Mouse (Mus musculus): ENCODE measurements around the gene Rarres1.

Rarres1 gene

DNA sequence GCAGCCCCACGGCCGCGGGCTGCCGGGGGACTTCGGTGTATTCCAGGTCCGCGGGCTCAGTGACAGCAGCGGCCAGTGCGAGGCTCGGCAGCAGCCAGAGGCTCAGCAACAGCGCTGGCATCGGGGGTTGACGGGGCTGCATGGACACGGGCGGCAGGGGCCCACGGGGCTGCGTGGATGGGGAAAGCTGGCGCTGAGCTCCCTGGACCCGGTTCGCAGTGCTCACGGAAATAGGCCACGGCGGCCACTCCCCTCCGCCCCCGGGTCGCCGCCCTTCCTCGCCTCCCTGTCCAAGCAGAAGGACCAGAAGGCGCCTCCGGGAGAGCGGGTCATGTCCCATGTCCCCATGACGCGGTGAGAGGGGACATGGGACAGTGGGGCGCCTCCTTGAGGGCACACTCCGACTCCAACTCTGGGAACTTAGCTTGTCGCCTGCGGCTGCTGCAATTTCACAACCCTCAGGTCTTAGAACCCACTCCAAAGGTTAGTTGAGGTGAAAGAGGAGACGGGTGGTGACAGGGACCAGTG lies at the start of gene Rarres1:
Gene Rarres1, minus strand, starts transcription at position 250 of the 528 bp plus-strand sequence.
- DNase-seq (ENCODE audit: low spot score): peak; percentile 7

- DNase-seq (ENCODE audit: low spot score): no peak
Measured at GRCm38 (mm10) chr3:67564731-67565357, 49.5 kb upstream of the Rarres1 start.

GRCm38 (mm10) chr3:67557718-67558354 lies 42.5 kb upstream of the Rarres1 start:
- DNase-seq (ENCODE audit: low spot score): no peak

DNA sequence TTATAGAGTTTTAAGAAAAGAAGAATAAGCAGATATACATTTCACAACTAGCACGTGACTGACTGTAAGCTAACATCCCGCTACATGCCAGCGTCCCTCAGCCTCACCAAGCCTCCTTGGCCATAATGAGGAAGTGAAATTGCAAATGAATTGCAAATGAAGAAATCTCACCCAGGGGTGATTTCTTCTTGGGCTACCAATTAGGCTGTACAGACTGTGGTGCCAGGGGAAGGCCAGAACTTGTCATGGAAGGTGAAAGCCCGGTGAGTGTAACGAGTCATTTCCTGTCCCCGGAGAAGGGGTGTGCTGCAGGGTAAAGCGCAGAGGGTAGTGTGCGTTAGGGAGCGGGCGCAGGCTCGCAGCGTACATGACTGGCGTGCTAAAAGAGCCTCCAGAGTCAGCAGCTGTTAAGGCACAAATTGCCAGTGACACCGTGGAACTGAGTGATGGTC lies 41.9 kb upstream of the Rarres1 start:
- DNase-seq (ENCODE audit: low spot score): no peak

DNA sequence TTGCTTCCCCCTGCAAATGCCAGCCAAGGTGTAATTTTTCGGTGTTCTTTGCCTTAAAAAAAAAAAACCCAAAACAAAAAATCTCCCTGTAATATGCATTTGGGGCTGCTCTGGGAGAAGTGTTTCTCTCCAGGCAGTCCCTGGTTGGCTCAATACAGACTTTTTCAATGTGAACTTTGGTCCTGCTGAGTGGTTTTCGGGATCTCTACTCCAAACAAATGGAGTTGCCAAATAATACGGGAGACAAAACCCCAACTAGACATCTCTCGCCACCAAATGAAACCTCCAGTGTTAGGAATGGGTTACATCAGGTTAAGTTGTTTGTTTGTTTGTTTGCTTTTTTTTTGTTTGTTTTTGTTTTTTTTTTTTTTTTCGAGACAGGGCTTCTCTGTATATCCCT lies 39.9 kb upstream of the Rarres1 start:
- no peak for DNase-seq (ENCODE audit: low spot score)

GRCm38 (mm10) chr3:67553927-67554448 lies 38.7 kb upstream of the Rarres1 start:
- no peak for DNase-seq (ENCODE audit: low spot score)

DNA sequence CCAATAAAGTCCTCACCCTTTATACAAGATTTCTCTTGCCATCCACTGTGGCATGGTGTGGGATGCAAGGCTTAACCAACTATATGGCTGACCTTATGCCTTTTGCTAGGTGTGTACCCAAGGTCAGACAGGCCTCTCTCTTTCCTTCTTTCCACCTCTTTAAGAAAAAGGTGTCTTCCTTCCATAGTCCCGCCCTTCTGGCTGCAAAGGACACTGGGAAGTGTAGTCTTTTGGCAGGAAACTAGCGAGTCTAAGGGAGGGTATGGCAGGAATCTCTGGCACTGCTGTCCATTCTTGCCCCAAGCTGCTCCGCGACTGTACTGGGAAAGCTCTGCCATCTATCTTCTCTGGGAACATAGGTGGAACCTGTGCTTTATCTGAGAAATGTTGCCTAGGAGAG lies 38.0 kb upstream of the Rarres1 start:
- peak; percentile 7 for DNase-seq (ENCODE audit: low spot score)

GRCm38 (mm10) chr3:67551193-67551592 lies 35.9 kb upstream of the Rarres1 start:
- DNase-seq (ENCODE audit: low spot score): no peak

DNA sequence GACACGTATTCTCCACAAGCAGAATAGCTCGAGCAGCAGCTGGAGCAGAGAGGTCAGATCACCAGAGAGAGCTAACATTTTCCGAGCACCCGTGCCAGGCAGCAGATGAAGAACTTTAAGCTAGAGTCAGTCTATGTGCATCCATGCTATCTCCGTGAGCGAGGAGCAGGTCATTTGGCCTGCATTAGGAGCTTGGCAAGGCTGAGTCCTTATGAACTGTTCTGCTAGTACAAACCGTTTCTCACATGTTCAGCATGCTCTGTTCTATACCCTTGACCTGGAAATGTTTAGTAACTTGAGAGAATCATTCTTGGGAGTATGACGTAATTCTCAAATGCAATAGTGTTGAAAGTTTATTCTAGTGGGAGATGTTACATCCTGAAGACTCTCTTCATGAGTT lies 28.3 kb upstream of the Rarres1 start:
- DNase-seq (ENCODE audit: low spot score): no peak

- DNase-seq (ENCODE audit: low spot score): no peak
Measured at GRCm38 (mm10) chr3:67524768-67525167, 9.4 kb upstream of the Rarres1 start.

DNA sequence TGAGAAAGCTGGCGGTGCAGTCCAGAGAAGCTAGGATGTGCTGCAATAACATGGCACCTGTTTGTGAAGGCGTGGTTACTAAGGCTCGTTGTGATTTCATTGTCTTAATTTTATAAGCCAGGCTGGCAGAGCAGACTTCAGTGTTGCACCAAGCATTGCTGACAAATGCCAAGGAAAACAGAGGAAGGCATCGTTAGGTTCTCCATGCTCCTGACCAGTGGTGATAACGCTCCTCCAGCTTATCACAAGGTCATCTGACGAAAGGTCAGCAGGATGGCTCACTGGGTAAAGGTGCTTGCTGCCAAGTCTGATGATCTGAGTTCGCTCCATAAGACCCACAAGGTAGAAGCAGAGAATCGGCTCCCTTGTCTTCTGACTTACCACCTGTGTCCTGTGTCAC lies 7.4 kb upstream of the Rarres1 start:
- DNase-seq (ENCODE audit: low spot score): no peak

GRCm38 (mm10) chr3:67520568-67521143 lies 5.3 kb upstream of the Rarres1 start:
- DNase-seq (ENCODE audit: low spot score): no peak

GRCm38 (mm10) chr3:67514801-67515273 lies 486 bp downstream of the Rarres1 start:
- peak; percentile 4 for DNase-seq (ENCODE audit: low spot score)

DNA sequence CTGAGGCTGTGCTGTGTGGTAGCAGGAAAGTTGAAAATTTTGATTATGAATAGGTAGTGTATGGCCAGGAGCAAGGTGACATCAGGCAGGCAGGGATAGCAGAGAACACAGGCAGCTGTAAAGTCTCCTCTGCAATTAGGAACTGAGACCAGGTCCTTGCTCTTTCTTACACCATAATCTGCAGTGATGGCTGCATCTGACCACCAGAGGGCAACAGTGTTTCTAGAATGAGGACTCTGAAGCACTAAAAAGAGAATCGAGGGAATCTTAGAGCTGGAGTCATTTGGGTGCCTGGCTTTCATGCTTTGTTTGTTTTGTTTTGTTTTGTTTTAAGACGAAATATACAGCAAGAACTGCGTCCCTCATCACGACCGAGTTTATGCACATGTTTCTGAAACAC lies 2.5 kb downstream of the Rarres1 start:
- peak; percentile 78 for DNase-seq (ENCODE audit: low spot score)

DNA sequence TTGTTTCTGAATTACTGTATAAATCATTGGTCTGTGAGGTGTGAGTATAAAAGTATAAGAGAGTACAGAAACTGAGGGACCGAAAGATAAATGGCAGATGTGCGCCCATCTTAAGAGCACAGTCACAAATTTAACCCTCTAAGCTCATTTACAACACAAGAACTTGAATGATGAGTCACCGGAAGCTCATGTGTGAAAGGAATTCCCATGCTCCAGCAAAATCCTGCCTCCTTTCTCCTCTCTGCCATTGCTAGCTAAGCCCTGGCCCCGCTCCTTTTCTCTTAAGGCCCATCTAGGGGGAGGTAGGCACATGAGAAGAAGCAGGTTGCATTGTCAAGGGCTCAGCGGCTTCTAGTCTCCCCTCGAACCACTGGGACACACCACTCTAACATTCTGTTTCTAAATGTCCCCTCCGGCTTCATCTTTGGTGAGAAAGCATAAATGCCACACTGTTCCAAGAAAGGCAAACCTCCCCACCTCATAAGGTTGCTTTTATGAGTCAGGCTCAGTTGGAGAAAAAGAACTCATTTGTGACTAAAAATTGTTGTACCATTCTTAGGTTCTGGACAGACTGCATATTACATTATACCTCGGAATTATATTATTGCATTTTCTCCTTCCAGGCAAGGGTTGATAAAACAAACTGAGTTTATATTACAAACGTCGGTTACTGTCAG lies 7.0 kb downstream of the Rarres1 start:
- no peak for DNase-seq (ENCODE audit: low spot score)

GRCm38 (mm10) chr3:67505286-67505685 lies 10.0 kb downstream of the Rarres1 start:
- no peak for DNase-seq (ENCODE audit: low spot score)

- DNase-seq (ENCODE audit: low spot score): no peak
Measured at GRCm38 (mm10) chr3:67503878-67504277, 11.4 kb downstream of the Rarres1 start.

DNA sequence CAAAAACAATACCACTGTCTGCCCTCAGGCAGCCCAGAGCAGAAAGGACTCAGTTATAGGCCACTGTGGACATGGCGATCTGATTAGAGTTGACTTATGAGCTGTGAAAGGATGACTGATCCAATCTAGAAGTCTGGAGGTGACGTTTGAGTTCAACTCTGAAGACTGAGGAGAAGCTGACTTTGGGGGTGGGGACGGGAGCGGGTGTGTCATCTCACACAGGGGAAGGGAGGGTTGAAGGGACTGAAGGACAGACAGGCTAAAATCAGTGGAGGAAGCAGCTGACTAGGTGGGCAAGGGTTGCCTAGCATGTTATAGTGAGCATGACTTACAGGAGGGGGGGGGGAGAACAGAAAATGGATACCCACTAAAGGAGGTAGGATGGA lies 15.9 kb downstream of the Rarres1 start:
- DNase-seq (ENCODE audit: low spot score): no peak

DNA sequence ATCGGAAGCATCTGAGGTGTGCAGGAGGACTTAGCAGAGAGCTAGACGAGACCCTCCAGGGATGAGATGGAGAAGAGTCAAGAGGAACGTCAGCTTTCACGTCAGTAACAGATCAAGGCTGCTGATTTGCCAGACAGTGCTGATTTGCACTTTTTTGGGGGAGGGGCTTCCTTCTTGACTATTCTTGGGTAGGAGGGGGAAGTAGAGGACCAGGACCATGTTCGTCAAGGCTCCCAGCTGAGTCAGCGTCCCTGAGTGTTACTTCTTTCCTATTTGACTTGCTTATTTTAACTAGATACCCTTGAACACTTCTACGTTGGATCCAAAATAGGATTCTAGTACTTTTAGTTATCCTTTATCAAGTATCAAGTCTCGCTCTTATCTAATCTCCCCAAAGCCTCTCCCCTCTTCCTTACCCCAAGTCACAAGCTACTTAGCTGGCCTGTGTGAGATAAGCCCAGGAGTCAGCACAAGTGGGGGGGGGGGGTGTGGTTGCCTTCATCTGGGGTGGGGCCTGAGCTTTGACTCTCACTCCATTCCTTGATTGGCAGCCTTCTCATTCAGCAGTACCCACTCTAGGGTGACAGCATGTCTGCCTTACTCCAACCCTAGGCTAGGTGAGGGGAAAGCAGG lies 16.4 kb downstream of the Rarres1 start:
- no peak for DNase-seq (ENCODE audit: low spot score)

GRCm38 (mm10) chr3:67497998-67498397 lies 17.3 kb downstream of the Rarres1 start:
- no peak for DNase-seq (ENCODE audit: low spot score)

GRCm38 (mm10) chr3:67496310-67496709 lies 19.0 kb downstream of the Rarres1 start:
- DNase-seq (ENCODE audit: low spot score): no peak

- no peak for DNase-seq (ENCODE audit: low spot score)
Measured at GRCm38 (mm10) chr3:67493132-67493531, 22.2 kb downstream of the Rarres1 start.

All from urinary bladder, postnatal 14 days (tissue).